Mouse (Mus musculus) midbrain, postnatal 0 days (tissue): ENCODE results near the gene Tes3-ps. TPM values are rescaled to one million over a fixed set of nuclear protein-coding genes. Genes with fewer than 3 reads are reported as not detected.

Source experiments
- ATAC-seq: fragments of 200-750 bp; cut with Nextera tagmentation; 2 replicates; pipeline ENCODE4 v1.8.0; 2017; ENCODE audit warnings: moderate number of reproducible peaks, mild to moderate bottlenecking, moderate TSS enrichment, moderate library complexity; ENCODE audit not compliant: low FRiP score
- DNase-seq: peaks from one replicate; pipeline ENCODE4 v3.0.0-alpha.2; 2015; ENCODE audit warnings: low spot score
- H3K27ac ChIP-seq: fragments of 300-500 bp; sonication (generic); 2 replicates; pipeline ENCODE4 v1.5.1; 2014; ENCODE audit warnings: low read depth, mild to moderate bottlenecking, low read length, mixed read lengths
- H3K27me3 ChIP-seq: fragments of 300-500 bp; sonication (generic); 2 replicates; pipeline ENCODE4 v1.6.1; 2014; ENCODE audit warnings: low read length, control low read depth, mixed read lengths; ENCODE audit not compliant: insufficient read depth
- H3K36me3 ChIP-seq: fragments of 300-500 bp; sonication (generic); 2 replicates; pipeline ENCODE4 v1.6.1; 2014; ENCODE audit warnings: low read length, control low read depth, mixed read lengths; ENCODE audit not compliant: insufficient read depth
- H3K4me1 ChIP-seq: fragments of 300-500 bp; sonication (generic); 2 replicates; pipeline ENCODE4 v1.6.1; 2014; ENCODE audit warnings: mild to moderate bottlenecking, control low read depth, antibody characterized with exemption, low read length, mixed read lengths; ENCODE audit not compliant: insufficient read depth
- H3K4me2 ChIP-seq: fragments of 300-500 bp; sonication (generic); 2 replicates; pipeline ENCODE4 v1.6.1; 2014; ENCODE audit warnings: low read depth, mild to moderate bottlenecking, low read length, mixed read lengths; ENCODE audit not compliant: poor library complexity, severe bottlenecking
- H3K4me3 ChIP-seq: fragments of 300-500 bp; sonication (generic); 2 replicates; pipeline ENCODE4 v1.5.1; 2014; ENCODE audit warnings: low read depth, mild to moderate bottlenecking, low read length, moderate library complexity
- H3K9ac ChIP-seq: fragments of 300-500 bp; sonication (generic); replicated peaks from 2 replicates; pipeline ENCODE4 v1.6.1; 2014; ENCODE audit warnings: mild to moderate bottlenecking, low read length, moderate library complexity, mixed read lengths; ENCODE audit not compliant: poor library complexity, severe bottlenecking
- H3K9me3 ChIP-seq: fragments of 300-500 bp; sonication (generic); 2 replicates; pipeline ENCODE4 v1.6.1; 2016; ENCODE audit warnings: low read length, control low read depth
- CTCF ChIP-seq: IDR thresholded peaks from 2 replicates; pipeline ENCODE4 v1.5.1; 2016; ENCODE audit warnings: antibody characterized with exemption, mild to moderate bottlenecking
- WGBS: fragments of 180-500 bp; shearing (Covaris S2); extraction: QIAGEN DNeasy Blood & Tissue Kit; methylation state at CpG from one replicate; pipeline ENCODE4 v1.1.7; 2014; 5-methylcytosine and 5-hydroxymethylcytosine counted together
- polyA plus RNA-seq: library from polyadenylated mRNA; unstranded; fragments of >200 nt; fragmentation: Nextera tagmentation; extraction: Ambion mirVana; gene quantifications from 2 replicates; pipeline ENCODE4 v1.2.1, GENCODE M21; 2015
- total RNA-seq: library from RNA; depleted of rRNA; stranded (reverse); fragments of >200 nt; gene quantifications from 2 replicates; pipeline ENCODE4 v1.2.3, GENCODE M21; 2014

Gene Tes3-ps
- total and polyA plus RNA-seq, 2 experiments from 2014 or later: 0.38 to 0.70 TPM

GRCm38 (mm10) chr13:49470319-49470718, 22.8 kb upstream of the Tes3-ps start:
- no peak overlapping the region for H3K9ac ChIP-seq
- no peak for TF ChIP-seq CTCF
- WGBS: 88% methylated on average over 4 of the region's 4 CpGs
- H3K27me3 ChIP-seq: no peaks in the 10 kb centered on the region
- no peak overlapping the region for H3K4me3 ChIP-seq
- ATAC-seq (no peak), DNase-seq (no peak)
- H3K4me2 ChIP-seq: no peak overlapping the region
- H3K4me1 ChIP-seq: no peaks in the 10 kb centered on the region
- H3K9me3 ChIP-seq: no peaks in the 10 kb centered on the region
- H3K27ac ChIP-seq: no peak overlapping the region
- H3K36me3 ChIP-seq: no peaks in the 10 kb centered on the region

- H3K4me1 ChIP-seq: no peaks in the 10 kb centered on the region
- H3K9ac ChIP-seq: no peak overlapping the region
- DNase-seq (no peak), ATAC-seq (no peak)
- 67% methylated on average over 4 of the region's 4 CpGs for WGBS
- no peak for TF ChIP-seq CTCF
- H3K9me3 ChIP-seq: no peaks in the 10 kb centered on the region
- H3K27ac ChIP-seq: no peak overlapping the region
- H3K4me3 ChIP-seq: no peak overlapping the region
- no peak overlapping the region for H3K4me2 ChIP-seq
- no peaks in the 10 kb centered on the region for H3K27me3 ChIP-seq
- H3K36me3 ChIP-seq: no peaks in the 10 kb centered on the region
Observed at GRCm38 (mm10) chr13:49470806-49471205, 22.3 kb upstream of the Tes3-ps start.

GRCm38 (mm10) chr13:49471981-49472675, 21.0 kb upstream of the Tes3-ps start:
- Histone ChIP-seq H3K4me1 (no peaks in the 10 kb centered on the region), H3K9me3 (no peaks in the 10 kb centered on the region), H3K4me2 (no peak overlapping the region), H3K4me3 (no peak overlapping the region), H3K27me3 (no peaks in the 10 kb centered on the region), H3K27ac (no peak overlapping the region), H3K36me3 (no peaks in the 10 kb centered on the region), H3K9ac (no peak overlapping the region)
- ATAC-seq (no peak), DNase-seq (no peak)
- TF ChIP-seq CTCF: no peak
- 59% methylated on average over 4 of the region's 4 CpGs for WGBS

GRCm38 (mm10) chr13:49472676-49473005, 20.5 kb upstream of the Tes3-ps start:
- H3K4me1 ChIP-seq: no peaks in the 10 kb centered on the region
- H3K27me3 ChIP-seq: no peaks in the 10 kb centered on the region
- no peak for TF ChIP-seq CTCF
- no peaks in the 10 kb centered on the region for H3K9me3 ChIP-seq
- no peak overlapping the region for H3K9ac ChIP-seq
- H3K4me3 ChIP-seq: no peak overlapping the region
- no peaks in the 10 kb centered on the region for H3K36me3 ChIP-seq
- ATAC-seq (no peak), DNase-seq (no peak)
- H3K4me2 ChIP-seq: no peak overlapping the region
- 96% methylated on average over 6 of the region's 6 CpGs for WGBS
- H3K27ac ChIP-seq: no peak overlapping the region

GRCm38 (mm10) chr13:49477887-49478286, 15.2 kb upstream of the Tes3-ps start:
- no peaks in the 10 kb centered on the region for H3K4me1 ChIP-seq
- DNase-seq (no peak), ATAC-seq (no peak)
- H3K4me3 ChIP-seq: no peak overlapping the region
- no peaks in the 10 kb centered on the region for H3K36me3 ChIP-seq
- no peaks in the 10 kb centered on the region for H3K27me3 ChIP-seq
- TF ChIP-seq CTCF: no peak
- WGBS: 90% methylated on average over 3 of the region's 3 CpGs
- H3K9ac ChIP-seq: no peak overlapping the region
- H3K27ac ChIP-seq: no peak overlapping the region
- H3K9me3 ChIP-seq: no peaks in the 10 kb centered on the region
- no peak overlapping the region for H3K4me2 ChIP-seq

- Histone ChIP-seq H3K4me1 (no peaks in the 10 kb centered on the region), H3K27ac (no peak overlapping the region), H3K9ac (no peak overlapping the region), H3K36me3 (no peaks in the 10 kb centered on the region), H3K4me2 (no peak overlapping the region), H3K27me3 (no peaks in the 10 kb centered on the region), H3K9me3 (no peaks in the 10 kb centered on the region), H3K4me3 (no peak overlapping the region)
- ATAC-seq (no peak), DNase-seq (no peak)
- 94% methylated on average over 6 of the region's 6 CpGs for WGBS
- TF ChIP-seq CTCF: no peak
Observed at GRCm38 (mm10) chr13:49478851-49479374, 14.2 kb upstream of the Tes3-ps start.
